Mouse (Mus musculus) spleen, adult 2 months (tissue): ENCODE measurements around the gene 2510009E07Rik.

Experiments
- CTCF ChIP-seq: fragments of 200-500 bp; IDR thresholded peaks from 2 replicates; pipeline ENCODE4 v1.5.1; 2011; ENCODE audit warnings: mild to moderate bottlenecking, inconsistent platforms; ENCODE audit not compliant: insufficient read depth, insufficient read length, insufficient replicate concordance; ENCODE audit errors: extremely low read depth
- POLR2A ChIP-seq: fragments of 200-500 bp; IDR thresholded peaks from 2 replicates; pipeline ENCODE4 v1.6.1; 2011; ENCODE audit warnings: low read depth, low read length, inconsistent platforms

- no peak for TF ChIP-seq CTCF
- no peak for TF ChIP-seq POLR2A
Observed at GRCm38 (mm10) chr16:21654384-21654783, 40.1 kb downstream of the 2510009E07Rik start.
